Mouse (Mus musculus): ENCODE data around the gene Hypk. TPM values are rescaled to one million over a fixed set of nuclear protein-coding genes. Genes with fewer than 3 reads are reported as not detected.
"Not testable (repeated sequence)": the region's sequence is repeated elsewhere in the genome, so short reads cannot be mapped to it uniquely, and the experiment has no call there.

Gene Hypk
- polyA plus RNA-seq, 1 experiment from 2014 or later = 65.1 TPM

DNA sequence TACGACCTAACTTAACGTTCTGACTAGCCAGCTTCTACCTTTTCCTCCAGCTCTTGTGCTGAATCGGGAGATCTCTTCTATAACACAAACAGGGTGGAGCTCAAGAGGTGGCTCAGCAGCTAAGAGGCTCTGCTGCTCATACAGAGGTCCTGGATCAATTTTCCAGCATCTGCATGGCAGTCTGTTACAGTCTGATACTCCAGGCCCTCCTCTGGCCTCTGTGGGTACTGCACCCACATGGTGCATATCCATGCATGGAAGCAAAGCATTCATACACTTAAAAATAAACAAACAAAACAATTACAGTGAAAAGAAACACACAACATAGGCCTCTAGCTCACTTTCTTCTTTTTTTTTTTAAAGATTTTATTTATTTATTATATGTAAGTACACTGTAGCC is 19.7 kb downstream of the Hypk start:
- H3K4me1 ChIP-seq (replicated peaks; ENCODE audit: control insufficient read depth, insufficient read depth, low read length); H3K36me3 ChIP-seq (ENCODE audit: control insufficient read depth, insufficient read depth); H3K4me3 ChIP-seq (ENCODE audit: low read depth, low read length); H3K27ac ChIP-seq (ENCODE audit: low read depth, low read length); H3K9me3 ChIP-seq (ENCODE audit: control insufficient read depth); H3K27me3 ChIP-seq (replicated peaks; ENCODE audit: control insufficient read depth, insufficient read depth, low read length); ATAC-seq; H3K9ac ChIP-seq (ENCODE audit: low read depth, low read length): not testable (repeated sequence)
- WGBS = 79% methylated on average over 3 of the region's 3 CpGs
- H3K4me2 ChIP-seq (replicated peaks; ENCODE audit: low read depth) = peak overlapping the region; percentile 75; the same call in 1 of the 2 replicates
- 0 out of 2 replicates have a peak, but pooled peaks have one; percentile 8 for TF ChIP-seq CTCF (IDR thresholded peaks at IDR 0.05; ENCODE audit: low read depth)

DNA sequence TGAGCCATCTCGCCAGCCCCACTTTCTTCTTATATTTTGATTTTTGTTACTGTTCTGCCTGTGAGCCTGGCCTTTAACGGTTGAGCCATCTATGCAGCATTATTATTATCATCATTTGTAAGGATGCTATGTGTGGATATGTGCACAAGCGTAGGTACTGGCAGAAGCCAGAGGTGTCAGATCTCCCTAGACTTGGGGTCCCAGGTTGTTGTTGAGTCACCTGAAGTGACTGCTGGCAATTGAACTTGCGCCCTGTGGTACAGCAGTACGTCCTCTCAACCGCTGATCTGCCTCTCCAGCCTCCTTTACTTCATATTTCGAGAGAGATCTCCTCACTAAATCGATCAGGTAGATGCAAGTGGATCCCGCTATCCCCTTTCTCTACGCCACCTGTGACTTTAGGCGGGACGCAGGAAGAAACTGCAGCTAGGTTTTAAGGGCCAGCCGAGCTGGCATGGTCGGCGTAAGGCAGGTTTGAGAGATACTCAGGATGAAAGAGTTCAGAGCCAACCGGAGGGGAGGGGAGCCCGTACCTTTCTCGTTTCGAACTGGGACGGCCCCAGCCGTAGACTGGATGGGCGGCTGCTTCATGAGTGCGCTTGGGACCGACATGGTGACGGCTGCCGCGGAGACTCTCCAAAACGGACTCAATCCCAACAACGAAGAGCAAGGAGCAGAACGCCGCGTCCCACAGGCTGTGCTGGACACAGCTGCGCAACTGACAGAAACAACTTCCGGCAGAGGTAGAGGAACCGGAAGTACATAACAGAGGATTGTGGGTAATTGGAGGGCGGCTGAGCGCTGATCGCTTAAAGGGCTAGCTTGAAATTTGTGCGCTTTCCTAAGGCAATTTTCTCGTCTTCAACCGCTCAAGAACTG is 20.4 kb downstream of the Hypk start, which contains the start of gene Mfap1b:
Gene Mfap1b (minus strand): TSS at position 767 of the 879 bp plus-strand sequence.
- not testable (repeated sequence) for H3K27me3 ChIP-seq (replicated peaks; ENCODE audit: control insufficient read depth, insufficient read depth, low read length); H3K9me3 ChIP-seq (ENCODE audit: control insufficient read depth); H3K36me3 ChIP-seq (ENCODE audit: control insufficient read depth, insufficient read depth); H3K4me1 ChIP-seq (replicated peaks; ENCODE audit: control insufficient read depth, insufficient read depth, low read length)
- Histone ChIP-seq H3K9ac (ENCODE audit: low read depth, low read length) (peak within 1 kb of the TSS; percentile 57), H3K4me2 (replicated peaks; ENCODE audit: low read depth) (peak within 1 kb of the TSS; percentile 75), H3K27ac (ENCODE audit: low read depth, low read length) (peak within 1 kb of the TSS; percentile 70), H3K4me3 (ENCODE audit: low read depth, low read length) (peak within 1 kb of the TSS; percentile 67)
- WGBS = 4% methylated on average over 39 of the region's 41 CpGs
- ATAC-seq = peak; percentile 84

DNA sequence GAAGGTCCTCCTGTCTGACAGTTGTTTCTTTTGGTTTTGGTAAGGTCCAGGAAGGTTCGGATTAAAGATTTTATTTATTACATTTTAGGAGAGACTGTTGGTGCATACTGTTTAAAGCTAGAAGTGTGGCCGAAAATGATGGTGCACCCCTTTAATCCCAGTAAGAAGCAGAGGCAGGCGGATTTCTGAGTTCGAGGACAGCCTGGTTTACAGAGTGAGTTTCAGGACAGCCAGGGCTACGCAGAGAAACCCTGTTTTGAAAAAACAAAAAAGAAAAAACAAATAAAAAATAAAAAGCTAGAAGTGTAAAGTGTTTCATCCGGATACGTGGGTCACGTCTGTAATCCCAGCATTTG is 21.1 kb downstream of the Hypk start:
- 0 out of 2 replicates have a peak, but pooled peaks have one; percentile 8 for ATAC-seq
- Histone ChIP-seq H3K36me3 (ENCODE audit: control insufficient read depth, insufficient read depth) (no peaks in the 10 kb centered on the region), H3K9me3 (ENCODE audit: control insufficient read depth) (no peaks in the 10 kb centered on the region), H3K4me2 (replicated peaks; ENCODE audit: low read depth) (peak overlapping the region; percentile 75), H3K27ac (ENCODE audit: low read depth, low read length) (peak overlapping the region; percentile 70), H3K9ac (ENCODE audit: low read depth, low read length) (peak overlapping the region; percentile 57; the same call in 1 of the 2 replicates), H3K4me3 (ENCODE audit: low read depth, low read length) (peak overlapping the region; percentile 67), H3K27me3 (replicated peaks; ENCODE audit: control insufficient read depth, insufficient read depth, low read length) (no peaks in the 10 kb centered on the region), H3K4me1 (replicated peaks; ENCODE audit: control insufficient read depth, insufficient read depth, low read length) (no peaks in the 10 kb centered on the region)
- 27% methylated on average over 8 of the region's 8 CpGs for WGBS
- TF ChIP-seq CTCF (IDR thresholded peaks at IDR 0.05; ENCODE audit: low read depth) = no peak

DNA sequence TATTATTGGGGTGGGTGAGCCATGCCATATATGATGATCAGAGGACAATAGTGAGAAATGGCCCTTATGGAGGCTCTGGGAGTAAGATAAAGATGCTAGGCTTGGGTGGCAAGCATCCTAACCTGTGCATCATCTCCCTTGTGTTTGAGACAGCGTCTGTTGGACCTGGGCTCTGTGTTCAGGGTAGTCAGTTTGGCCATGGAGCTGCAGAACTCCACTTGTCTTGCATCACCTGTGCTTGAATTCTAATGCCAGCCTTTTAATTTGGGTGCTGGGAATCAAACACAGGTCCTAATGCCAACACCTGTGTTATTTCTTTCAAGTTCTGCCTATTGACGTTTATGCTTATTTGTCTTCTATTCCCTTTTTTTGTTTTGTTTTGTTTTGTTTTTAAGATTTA is 22.2 kb downstream of the Hypk start:
- H3K4me2 ChIP-seq (replicated peaks; ENCODE audit: low read depth); H3K4me1 ChIP-seq (replicated peaks; ENCODE audit: control insufficient read depth, insufficient read depth, low read length); H3K9ac ChIP-seq (ENCODE audit: low read depth, low read length); H3K4me3 ChIP-seq (ENCODE audit: low read depth, low read length); H3K27me3 ChIP-seq (replicated peaks; ENCODE audit: control insufficient read depth, insufficient read depth, low read length); H3K9me3 ChIP-seq (ENCODE audit: control insufficient read depth); ATAC-seq; H3K27ac ChIP-seq (ENCODE audit: low read depth, low read length); H3K36me3 ChIP-seq (ENCODE audit: control insufficient read depth, insufficient read depth): not testable (repeated sequence)
- 96% methylated on average over 2 of the region's 2 CpGs for WGBS

DNA sequence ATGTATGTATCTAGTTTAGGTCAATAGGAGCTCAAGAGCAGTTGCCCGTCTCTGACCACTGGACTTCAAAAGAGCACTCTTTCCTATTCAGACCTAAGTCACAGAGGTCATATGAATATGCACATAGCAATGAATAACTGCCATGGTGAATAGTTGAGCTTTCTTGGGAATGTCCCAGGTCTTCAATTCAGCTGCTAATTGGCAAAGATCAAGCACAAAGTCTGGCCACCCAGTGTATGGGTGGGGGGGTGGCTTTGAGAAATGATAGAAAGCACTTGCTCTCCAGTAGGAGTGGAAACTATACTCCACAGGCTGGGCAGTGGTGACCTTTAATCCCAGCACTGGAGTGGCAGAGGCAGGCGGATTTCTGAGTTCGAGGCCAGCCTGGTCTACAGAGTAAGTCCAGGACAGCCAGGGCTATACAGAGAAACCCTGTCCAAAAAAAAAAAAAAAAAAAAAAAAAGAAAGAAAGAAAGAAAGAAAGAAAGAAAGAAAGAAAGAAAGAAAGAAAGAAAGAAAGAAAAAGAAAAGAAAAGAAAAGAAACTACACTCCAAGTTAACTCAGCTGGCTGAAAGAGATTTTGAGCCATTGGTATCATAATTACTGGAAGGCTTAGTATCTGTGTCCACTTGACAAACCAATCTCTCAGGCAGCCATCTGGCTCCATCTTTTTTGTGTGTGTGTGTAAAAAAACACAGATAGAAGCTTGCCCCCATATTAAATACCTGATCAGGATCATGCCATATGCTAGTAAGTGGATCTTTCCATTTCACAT is 24.6 kb downstream of the Hypk start:
- Histone ChIP-seq H3K4me2 (replicated peaks; ENCODE audit: low read depth) (no peak overlapping the region), H3K9me3 (ENCODE audit: control insufficient read depth) (no peaks in the 10 kb centered on the region), H3K4me3 (ENCODE audit: low read depth, low read length) (no peak overlapping the region), H3K36me3 (ENCODE audit: control insufficient read depth, insufficient read depth) (no peaks in the 10 kb centered on the region), H3K27me3 (replicated peaks; ENCODE audit: control insufficient read depth, insufficient read depth, low read length) (no peaks in the 10 kb centered on the region), H3K4me1 (replicated peaks; ENCODE audit: control insufficient read depth, insufficient read depth, low read length) (no peaks in the 10 kb centered on the region), H3K9ac (ENCODE audit: low read depth, low read length) (no peak overlapping the region), H3K27ac (ENCODE audit: low read depth, low read length) (no peak overlapping the region)
- no peak for ATAC-seq
- WGBS = 91% methylated on average over 3 of the region's 3 CpGs
- TF ChIP-seq CTCF (IDR thresholded peaks at IDR 0.05; ENCODE audit: low read depth) = no peak

DNA sequence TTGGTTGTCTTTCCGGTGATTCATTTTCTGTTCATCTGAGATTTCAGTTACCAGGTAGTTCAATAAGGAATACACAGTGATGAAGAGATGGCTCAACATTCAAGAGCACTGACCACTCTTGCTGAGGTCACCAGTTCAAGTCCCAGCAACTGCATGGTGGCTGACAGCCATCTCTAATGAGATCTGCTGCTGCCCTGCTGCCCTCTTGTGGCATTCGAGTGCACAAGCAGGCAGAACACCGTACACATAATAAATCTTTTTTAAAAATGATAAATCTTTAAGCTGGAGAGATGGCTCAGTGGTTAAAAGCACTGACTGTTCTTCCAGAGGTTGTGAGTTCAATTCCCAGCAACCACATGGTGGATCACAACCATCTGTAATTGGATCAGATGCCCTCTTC is 27.4 kb downstream of the Hypk start:
- no peak overlapping the region for H3K4me2 ChIP-seq (replicated peaks; ENCODE audit: low read depth)
- H3K27ac ChIP-seq (ENCODE audit: low read depth, low read length) = no peak overlapping the region
- H3K27me3 ChIP-seq (replicated peaks; ENCODE audit: control insufficient read depth, insufficient read depth, low read length) = no peaks in the 10 kb centered on the region
- H3K4me1 ChIP-seq (replicated peaks; ENCODE audit: control insufficient read depth, insufficient read depth, low read length) = no peaks in the 10 kb centered on the region
- peak; percentile 74 for TF ChIP-seq CTCF (IDR thresholded peaks at IDR 0.05; ENCODE audit: low read depth)
- no peak for ATAC-seq
- H3K4me3 ChIP-seq (ENCODE audit: low read depth, low read length) = no peak overlapping the region
- H3K36me3 ChIP-seq (ENCODE audit: control insufficient read depth, insufficient read depth) = no peaks in the 10 kb centered on the region
- no peak overlapping the region for H3K9ac ChIP-seq (ENCODE audit: low read depth, low read length)
- H3K9me3 ChIP-seq (ENCODE audit: control insufficient read depth) = no peaks in the 10 kb centered on the region
- 54% methylated on average over 3 of the region's 3 CpGs for WGBS

DNA sequence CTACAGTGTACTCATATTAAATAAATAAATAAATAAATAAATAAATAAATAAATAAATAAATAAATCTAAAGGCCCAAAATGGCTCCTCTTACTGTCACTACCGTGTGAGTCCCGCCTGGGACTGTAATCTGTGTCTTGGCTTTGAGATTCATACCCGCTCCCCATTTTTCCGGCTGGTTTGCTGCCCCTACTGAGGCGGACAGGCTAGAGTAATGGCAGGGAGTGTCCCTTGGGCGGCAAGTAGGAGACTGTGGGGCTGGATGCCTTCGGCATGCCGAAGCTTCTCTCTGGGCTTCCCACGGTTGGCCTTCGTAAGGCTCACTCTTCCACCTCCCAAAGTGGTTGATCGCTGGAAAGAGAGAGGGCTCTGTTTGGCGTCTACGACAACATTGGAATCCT is 27.8 kb downstream of the Hypk start:
- H3K4me3 ChIP-seq (ENCODE audit: low read depth, low read length); H3K27ac ChIP-seq (ENCODE audit: low read depth, low read length); H3K9ac ChIP-seq (ENCODE audit: low read depth, low read length); H3K4me1 ChIP-seq (replicated peaks; ENCODE audit: control insufficient read depth, insufficient read depth, low read length); H3K9me3 ChIP-seq (ENCODE audit: control insufficient read depth); ATAC-seq; H3K36me3 ChIP-seq (ENCODE audit: control insufficient read depth, insufficient read depth); H3K4me2 ChIP-seq (replicated peaks; ENCODE audit: low read depth); H3K27me3 ChIP-seq (replicated peaks; ENCODE audit: control insufficient read depth, insufficient read depth, low read length): not testable (repeated sequence)
- 82% methylated on average over 13 of the region's 13 CpGs for WGBS

Measured in intestine, postnatal 0 days (tissue).